Mouse (Mus musculus): ENCODE results near the gene Lsp1. TPM values are rescaled to one million over a fixed set of nuclear protein-coding genes. Genes with fewer than 3 reads are reported as not detected.
A peak's percentile ranks its signal among the peaks of the same experiment; 100 is the strongest.

Lsp1 gene
- total and polyA plus RNA-seq, 2 experiments: 1.4 to 6.0 TPM

GRCm38 (mm10) chr7:142523200-142523990 is 62.8 kb downstream of the Lsp1 start:
- Histone ChIP-seq H3K79me2 (ENCODE audit: control insufficient read depth, insufficient read depth, low read length) (no peaks in the 10 kb centered on the region), H3K36me3 (ENCODE audit: control insufficient read depth, insufficient read depth, low read length) (no peaks in the 10 kb centered on the region), H3K27ac (replicated peaks; ENCODE audit: insufficient read depth, low read depth, low read length) (no peak overlapping the region), H3K4me1 (ENCODE audit: control insufficient read depth, insufficient read depth, low read length) (no peaks in the 10 kb centered on the region), H3K9ac (ENCODE audit: low read depth, low read length) (no peak overlapping the region), H3K4me3 (ENCODE audit: insufficient read depth, low read depth, low read length) (no peak overlapping the region), H3K27me3 (ENCODE audit: control insufficient read depth, insufficient read depth, low read length) (0 out of 2 replicates have a peak, but pooled peaks cover 2% of the 10 kb centered on the region)
- DNase-seq (ENCODE audit: extremely low read depth, low read depth, low spot score): no peak
- no peak for TF ChIP-seq POLR2A (IDR thresholded peaks at IDR 0.05; ENCODE audit: extremely low read depth, insufficient read depth, low read length)
- TF ChIP-seq CTCF (IDR thresholded peaks at IDR 0.05; ENCODE audit: low read depth, low read length): no peak
- WGBS: 82% methylated on average over 17 of the region's 17 CpGs

DNA sequence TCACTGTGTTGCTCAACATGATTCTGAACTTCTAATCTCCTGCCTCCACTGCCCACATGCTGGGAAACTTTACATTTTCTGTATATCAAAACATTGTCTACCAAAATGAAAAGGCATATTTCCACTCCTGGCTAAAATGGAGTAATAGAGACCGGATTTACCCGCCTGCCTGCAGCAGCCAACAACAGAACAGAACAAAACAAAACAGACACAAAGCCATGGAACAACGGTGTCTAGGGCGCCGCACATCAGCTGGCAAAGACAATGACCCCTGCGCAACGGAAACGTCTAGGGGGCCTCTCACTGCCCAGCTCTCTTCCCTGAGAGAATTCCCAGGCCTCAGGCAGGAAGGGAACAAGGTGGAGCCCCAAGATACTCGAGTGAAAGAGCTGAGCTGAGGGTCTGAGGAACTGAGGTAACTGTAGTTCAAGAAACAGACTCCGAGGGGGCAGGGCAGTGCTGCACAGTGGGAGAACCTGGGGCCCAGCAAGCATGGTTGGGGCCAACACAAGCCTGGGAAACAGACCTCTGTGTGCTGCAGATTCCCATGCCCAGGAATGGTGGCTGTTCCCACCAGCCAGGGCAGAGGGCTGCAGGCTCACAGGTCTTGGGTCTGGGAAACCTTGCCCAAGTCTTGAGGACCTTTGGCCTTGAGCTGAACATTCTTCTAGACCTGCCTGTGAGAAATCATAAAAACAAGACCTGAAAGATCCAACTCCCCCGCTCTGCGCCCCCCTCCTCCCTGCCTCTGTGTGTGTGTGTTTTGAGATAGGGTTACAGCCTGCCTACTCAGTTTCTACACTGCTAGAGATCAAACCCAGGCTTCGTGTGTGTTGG is 65.0 kb downstream of the Lsp1 start:
- TF ChIP-seq CTCF (IDR thresholded peaks at IDR 0.05; ENCODE audit: low read depth, low read length): no peak
- no peak for TF ChIP-seq POLR2A (IDR thresholded peaks at IDR 0.05; ENCODE audit: extremely low read depth, insufficient read depth, low read length)
- no peak overlapping the region for H3K27ac ChIP-seq (replicated peaks; ENCODE audit: insufficient read depth, low read depth, low read length)
- 0 out of 2 replicates have a peak, but pooled peaks cover 2% of the 10 kb centered on the region for H3K27me3 ChIP-seq (ENCODE audit: control insufficient read depth, insufficient read depth, low read length)
- H3K4me3 ChIP-seq (ENCODE audit: insufficient read depth, low read depth, low read length): no peak overlapping the region
- H3K4me1 ChIP-seq (ENCODE audit: control insufficient read depth, insufficient read depth, low read length): no peaks in the 10 kb centered on the region
- 77% methylated on average over 13 of the region's 13 CpGs for WGBS
- DNase-seq (ENCODE audit: extremely low read depth, low read depth, low spot score): no peak
- no peaks in the 10 kb centered on the region for H3K36me3 ChIP-seq (ENCODE audit: control insufficient read depth, insufficient read depth, low read length)
- no peaks in the 10 kb centered on the region for H3K79me2 ChIP-seq (ENCODE audit: control insufficient read depth, insufficient read depth, low read length)
- no peak overlapping the region for H3K9ac ChIP-seq (ENCODE audit: low read depth, low read length)

GRCm38 (mm10) chr7:142529350-142529749 is 68.7 kb downstream of the Lsp1 start:
- Histone ChIP-seq H3K4me3 (ENCODE audit: insufficient read depth, low read depth, low read length) (no peak overlapping the region), H3K4me1 (ENCODE audit: control insufficient read depth, insufficient read depth, low read length) (peaks cover 5% of the 10 kb centered on the region; the same call in 1 of the 2 replicates), H3K27ac (replicated peaks; ENCODE audit: insufficient read depth, low read depth, low read length) (no peak overlapping the region), H3K9ac (ENCODE audit: low read depth, low read length) (no peak overlapping the region), H3K27me3 (ENCODE audit: control insufficient read depth, insufficient read depth, low read length) (0 out of 2 replicates have a peak, but pooled peaks cover 2% of the 10 kb centered on the region), H3K36me3 (ENCODE audit: control insufficient read depth, insufficient read depth, low read length) (no peaks in the 10 kb centered on the region), H3K79me2 (ENCODE audit: control insufficient read depth, insufficient read depth, low read length) (no peaks in the 10 kb centered on the region)
- TF ChIP-seq POLR2A (IDR thresholded peaks at IDR 0.05; ENCODE audit: extremely low read depth, insufficient read depth, low read length) (no peak), CTCF (IDR thresholded peaks at IDR 0.05; ENCODE audit: low read depth, low read length) (no peak)
- no peak for DNase-seq (ENCODE audit: extremely low read depth, low read depth, low spot score)
- WGBS: 78% methylated on average over 10 of the region's 10 CpGs

DNA sequence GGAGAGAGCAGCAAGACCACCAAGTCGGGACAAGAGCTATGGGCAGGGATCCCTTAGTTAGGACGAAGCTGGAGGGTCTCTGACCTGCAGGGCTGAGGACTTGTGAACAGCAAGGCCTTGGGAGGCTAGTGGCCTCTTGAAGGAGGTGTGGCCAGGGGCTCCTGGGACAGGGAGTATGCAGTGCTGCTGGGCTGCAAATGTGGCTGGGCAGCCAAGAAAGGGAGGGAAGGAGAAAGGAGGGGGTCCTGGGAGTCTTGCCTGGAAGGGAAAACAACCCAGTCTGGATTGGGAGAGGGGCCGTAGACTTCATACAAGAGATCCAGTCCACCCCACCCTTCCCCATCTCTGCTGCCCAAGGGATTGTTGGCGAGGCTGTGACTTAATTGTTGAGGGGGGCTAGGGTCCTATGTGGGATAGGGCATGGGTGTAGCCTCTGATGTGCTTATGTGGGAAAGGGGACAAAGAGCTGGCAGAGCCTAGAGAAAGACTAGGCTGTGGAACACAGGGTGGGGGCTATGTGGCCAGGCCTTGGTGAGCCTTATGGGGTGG is 71.4 kb downstream of the Lsp1 start:
- H3K4me1 ChIP-seq (ENCODE audit: control insufficient read depth, insufficient read depth, low read length): peaks cover 12% of the 10 kb centered on the region
- DNase-seq (ENCODE audit: extremely low read depth, low read depth, low spot score): no peak

DNA sequence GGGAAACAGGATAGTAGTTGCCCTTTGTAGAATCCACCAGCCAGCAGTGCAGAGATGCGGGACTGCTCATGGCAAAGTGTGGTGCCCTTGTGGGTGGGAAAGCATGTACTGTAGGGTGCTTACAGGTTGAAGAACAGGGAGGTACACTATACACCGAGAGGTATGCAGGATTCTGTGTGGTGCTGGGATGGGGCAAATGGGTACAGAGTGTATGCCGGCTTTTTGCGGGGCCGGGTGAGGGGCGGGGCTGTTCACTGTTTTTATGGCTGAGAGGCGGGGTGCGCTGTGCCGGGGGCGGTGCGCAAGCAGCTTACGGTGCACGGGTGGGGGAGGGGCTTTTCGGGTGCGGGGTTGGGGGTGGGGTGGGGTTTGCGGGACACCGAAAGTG is 72.1 kb downstream of the Lsp1 start, which contains the start of gene Mrpl23:
Mrpl23 (plus strand) TSS at position 16 of the 388 bp plus-strand sequence.
- peak within 1 kb of the TSS; percentile 45 for H3K27ac ChIP-seq (replicated peaks; ENCODE audit: insufficient read depth, low read depth, low read length)
- H3K79me2 ChIP-seq (ENCODE audit: control insufficient read depth, insufficient read depth, low read length): no peaks in the 10 kb centered on the region
- DNase-seq (ENCODE audit: extremely low read depth, low read depth, low spot score): no peak
- TF ChIP-seq POLR2A (IDR thresholded peaks at IDR 0.05; ENCODE audit: extremely low read depth, insufficient read depth, low read length) (no peak), CTCF (IDR thresholded peaks at IDR 0.05; ENCODE audit: low read depth, low read length) (no peak)
- peak within 1 kb of the TSS; percentile 71 for H3K9ac ChIP-seq (ENCODE audit: low read depth, low read length)
- H3K36me3 ChIP-seq (ENCODE audit: control insufficient read depth, insufficient read depth, low read length): no peaks in the 10 kb centered on the region
- peaks cover 12% of the 10 kb centered on the region for H3K4me1 ChIP-seq (ENCODE audit: control insufficient read depth, insufficient read depth, low read length)
- H3K27me3 ChIP-seq (ENCODE audit: control insufficient read depth, insufficient read depth, low read length): no peaks in the 10 kb centered on the region
- 7% methylated on average over 17 of the region's 17 CpGs for WGBS
- peak within 1 kb of the TSS; percentile 77 for H3K4me3 ChIP-seq (ENCODE audit: insufficient read depth, low read depth, low read length)

More for the DNA sequence above, 71.4 kb downstream of the Lsp1 start:
- WGBS: 93% methylated on average over 4 of the region's 4 CpGs
- no peaks in the 10 kb centered on the region for H3K36me3 ChIP-seq (ENCODE audit: control insufficient read depth, insufficient read depth, low read length)
- H3K79me2 ChIP-seq (ENCODE audit: control insufficient read depth, insufficient read depth, low read length): no peaks in the 10 kb centered on the region
- no peak overlapping the region for H3K27ac ChIP-seq (replicated peaks; ENCODE audit: insufficient read depth, low read depth, low read length)
- no peak overlapping the region for H3K9ac ChIP-seq (ENCODE audit: low read depth, low read length)
- no peaks in the 10 kb centered on the region for H3K27me3 ChIP-seq (ENCODE audit: control insufficient read depth, insufficient read depth, low read length)
- H3K4me3 ChIP-seq (ENCODE audit: insufficient read depth, low read depth, low read length): no peak overlapping the region
- TF ChIP-seq POLR2A (IDR thresholded peaks at IDR 0.05; ENCODE audit: extremely low read depth, insufficient read depth, low read length): no peak
- no peak for TF ChIP-seq CTCF (IDR thresholded peaks at IDR 0.05; ENCODE audit: low read depth, low read length)
